Mouse (Mus musculus): Measurements from ENCODE around the gene Dclk1. TPM values are rescaled to one million over a fixed set of nuclear protein-coding genes. Genes with fewer than 3 reads are reported as not detected.

Gene Dclk1
- polyA plus RNA-seq, 1 experiment, result 3.4 TPM

DNA sequence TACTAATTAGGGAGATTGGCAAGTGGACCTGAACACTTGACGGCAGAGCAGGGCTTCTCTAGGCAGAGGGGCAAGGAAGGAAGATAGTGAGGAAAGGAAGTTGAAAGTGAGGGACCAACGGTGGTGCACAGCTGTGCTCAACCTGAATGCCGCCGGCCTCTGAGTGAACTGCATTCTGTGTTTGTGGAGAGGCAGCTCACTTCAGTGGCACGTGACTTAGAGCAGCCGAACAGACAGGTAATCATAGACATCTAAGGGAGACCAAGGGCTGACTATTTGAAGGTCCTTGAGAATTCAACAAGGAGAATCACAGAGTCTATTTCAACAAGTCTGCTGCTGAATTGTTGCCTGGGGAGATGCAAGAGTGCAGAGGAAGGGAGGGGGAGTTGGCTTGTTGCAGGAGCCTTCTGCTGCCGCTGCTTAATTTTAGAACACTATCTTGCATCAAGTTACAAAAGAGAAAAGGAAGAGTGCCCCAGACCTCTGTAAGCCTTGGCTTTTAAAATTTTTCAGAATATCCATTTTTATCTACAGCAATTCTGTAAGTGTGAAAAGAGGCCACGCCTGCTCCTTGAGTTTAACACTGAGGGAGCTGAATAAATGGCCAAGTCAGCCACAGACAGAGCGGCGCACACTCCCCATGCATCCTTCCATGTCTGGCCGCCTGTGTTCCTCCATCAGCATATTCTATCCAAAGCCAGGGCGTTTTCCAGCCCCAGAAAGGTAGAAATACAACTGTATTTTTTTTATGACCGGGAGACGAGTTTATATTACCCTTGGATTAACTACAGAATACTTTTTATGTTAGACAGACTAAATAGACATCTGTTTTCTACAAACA lies 289.3 kb downstream of the Dclk1 start:
- TF ChIP-seq POLR2A (IDR thresholded peaks at IDR 0.05; ENCODE audit: control insufficient read depth, low read depth, low read length) (no peak), CTCF (IDR thresholded peaks at IDR 0.05; ENCODE audit: control insufficient read depth, insufficient read depth, insufficient replicate concordance, low read depth, low read length) (no peak)
- Histone ChIP-seq H3K4me1 (ENCODE audit: control insufficient read depth, insufficient read depth, low read length) (no peaks in the 10 kb centered on the region), H3K36me3 (ENCODE audit: control insufficient read depth, insufficient read depth, low read length) (no peaks in the 10 kb centered on the region), H3K4me3 (ENCODE audit: control insufficient read depth, low read depth, low read length) (no peak overlapping the region), H3K27ac (ENCODE audit: control insufficient read depth, insufficient read depth, low read depth, low read length) (no peak overlapping the region), H3K27me3 (ENCODE audit: control insufficient read depth, insufficient read depth, low read length) (no peaks in the 10 kb centered on the region)

DNA sequence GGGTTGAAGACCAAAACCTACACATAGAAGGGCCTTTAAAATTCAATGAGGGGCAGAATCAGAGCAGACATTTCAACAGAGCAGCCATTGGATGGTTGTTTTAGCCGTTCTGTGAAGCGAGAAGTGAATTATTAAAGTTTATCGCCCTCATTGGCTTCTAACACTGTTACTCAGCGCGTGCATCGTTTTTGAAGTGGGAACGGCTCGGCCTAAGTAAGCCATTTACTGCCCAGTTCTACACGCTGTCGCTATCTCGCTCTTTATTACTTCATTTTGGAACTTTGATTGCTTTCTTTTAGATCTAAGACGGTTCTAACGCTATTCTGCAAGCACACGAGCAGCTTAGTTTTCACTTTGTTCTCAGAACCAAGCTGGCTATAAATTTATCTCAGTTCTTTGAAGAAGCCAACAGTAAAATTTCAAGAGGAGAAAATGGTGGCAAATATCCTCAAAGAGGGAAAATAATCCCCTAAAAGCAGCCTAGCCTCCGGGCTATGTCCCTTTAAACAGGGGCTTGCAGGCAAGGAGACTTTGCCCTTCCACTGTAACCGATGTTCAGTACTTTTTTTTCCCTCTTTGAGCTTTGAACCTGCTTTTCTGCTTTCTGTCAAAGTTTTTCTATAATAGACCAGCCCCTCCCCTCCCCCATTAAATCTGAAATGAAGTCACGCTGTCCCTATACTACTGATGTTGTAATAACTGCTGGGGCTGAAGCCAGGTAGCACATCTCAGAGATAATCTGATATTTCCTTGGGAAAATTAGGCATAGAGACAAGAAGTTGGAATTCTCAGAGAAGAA lies 290.2 kb downstream of the Dclk1 start:
- Histone ChIP-seq H3K36me3 (ENCODE audit: control insufficient read depth, insufficient read depth, low read length) (no peaks in the 10 kb centered on the region), H3K27me3 (ENCODE audit: control insufficient read depth, insufficient read depth, low read length) (no peaks in the 10 kb centered on the region), H3K4me3 (ENCODE audit: control insufficient read depth, low read depth, low read length) (no peak overlapping the region), H3K4me1 (ENCODE audit: control insufficient read depth, insufficient read depth, low read length) (no peaks in the 10 kb centered on the region), H3K27ac (ENCODE audit: control insufficient read depth, insufficient read depth, low read depth, low read length) (no peak overlapping the region)
- no peak for TF ChIP-seq CTCF (IDR thresholded peaks at IDR 0.05; ENCODE audit: control insufficient read depth, insufficient read depth, insufficient replicate concordance, low read depth, low read length)
- TF ChIP-seq POLR2A (IDR thresholded peaks at IDR 0.05; ENCODE audit: control insufficient read depth, low read depth, low read length), result no peak

DNA sequence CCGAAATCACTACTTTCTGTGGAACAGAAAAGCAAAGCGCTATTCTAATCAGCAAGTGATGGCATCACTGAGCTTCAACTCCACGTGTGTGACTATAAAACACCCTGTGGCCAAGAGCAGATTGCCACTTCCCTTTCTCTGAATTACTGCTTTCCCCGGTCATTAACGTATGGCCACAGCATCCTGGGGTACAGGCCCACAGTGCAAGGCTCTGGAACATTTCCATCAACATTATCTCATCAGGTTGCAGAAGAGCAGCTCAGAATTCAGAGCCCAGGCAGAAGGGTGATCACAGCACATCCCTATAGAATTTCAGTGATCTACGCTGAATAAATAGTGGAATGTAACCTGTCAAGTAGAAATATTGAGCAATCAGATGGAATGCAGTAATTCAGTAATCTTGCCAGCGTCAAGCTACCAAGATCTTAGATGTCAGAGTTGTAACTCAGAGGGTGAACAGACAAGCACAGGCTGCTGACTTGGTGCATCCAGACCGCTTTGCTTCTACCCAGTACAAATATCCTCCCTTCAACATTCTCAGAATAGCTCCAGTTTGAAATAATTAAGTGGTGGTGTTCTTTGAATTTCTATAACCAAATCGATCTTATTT lies 293.5 kb downstream of the Dclk1 start:
- TF ChIP-seq POLR2A (IDR thresholded peaks at IDR 0.05; ENCODE audit: control insufficient read depth, low read depth, low read length) (no peak), CTCF (IDR thresholded peaks at IDR 0.05; ENCODE audit: control insufficient read depth, insufficient read depth, insufficient replicate concordance, low read depth, low read length) (no peak)
- Histone ChIP-seq H3K27me3 (ENCODE audit: control insufficient read depth, insufficient read depth, low read length) (no peaks in the 10 kb centered on the region), H3K36me3 (ENCODE audit: control insufficient read depth, insufficient read depth, low read length) (no peaks in the 10 kb centered on the region), H3K4me3 (ENCODE audit: control insufficient read depth, low read depth, low read length) (no peak overlapping the region), H3K4me1 (ENCODE audit: control insufficient read depth, insufficient read depth, low read length) (no peaks in the 10 kb centered on the region), H3K27ac (ENCODE audit: control insufficient read depth, insufficient read depth, low read depth, low read length) (no peak overlapping the region)

DNA sequence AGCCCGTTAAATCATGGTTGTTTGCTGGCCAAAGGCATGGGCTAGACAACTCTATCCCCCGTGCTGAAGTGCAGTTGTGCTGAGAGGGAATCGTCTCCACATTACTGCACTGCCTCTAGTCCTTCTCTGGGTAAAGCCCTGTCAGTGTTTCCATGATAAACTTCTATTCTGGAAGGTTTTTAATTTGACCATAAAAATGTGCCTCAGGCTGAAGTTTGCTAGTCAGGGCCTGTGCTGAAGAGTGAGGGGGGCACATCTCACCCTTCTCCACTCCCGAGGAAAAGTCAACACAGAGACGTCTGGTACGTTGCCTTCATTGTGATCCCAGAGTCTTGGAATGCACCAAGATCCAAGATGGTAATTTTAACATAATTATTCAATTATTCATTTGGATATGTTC lies 294.7 kb downstream of the Dclk1 start:
- TF ChIP-seq POLR2A (IDR thresholded peaks at IDR 0.05; ENCODE audit: control insufficient read depth, low read depth, low read length) (no peak), CTCF (IDR thresholded peaks at IDR 0.05; ENCODE audit: control insufficient read depth, insufficient read depth, insufficient replicate concordance, low read depth, low read length) (no peak)
- no peaks in the 10 kb centered on the region for H3K27me3 ChIP-seq (ENCODE audit: control insufficient read depth, insufficient read depth, low read length)
- H3K36me3 ChIP-seq (ENCODE audit: control insufficient read depth, insufficient read depth, low read length), result no peaks in the 10 kb centered on the region
- H3K27ac ChIP-seq (ENCODE audit: control insufficient read depth, insufficient read depth, low read depth, low read length), result no peak overlapping the region
- H3K4me3 ChIP-seq (ENCODE audit: control insufficient read depth, low read depth, low read length), result no peak overlapping the region
- H3K4me1 ChIP-seq (ENCODE audit: control insufficient read depth, insufficient read depth, low read length), result no peaks in the 10 kb centered on the region

DNA sequence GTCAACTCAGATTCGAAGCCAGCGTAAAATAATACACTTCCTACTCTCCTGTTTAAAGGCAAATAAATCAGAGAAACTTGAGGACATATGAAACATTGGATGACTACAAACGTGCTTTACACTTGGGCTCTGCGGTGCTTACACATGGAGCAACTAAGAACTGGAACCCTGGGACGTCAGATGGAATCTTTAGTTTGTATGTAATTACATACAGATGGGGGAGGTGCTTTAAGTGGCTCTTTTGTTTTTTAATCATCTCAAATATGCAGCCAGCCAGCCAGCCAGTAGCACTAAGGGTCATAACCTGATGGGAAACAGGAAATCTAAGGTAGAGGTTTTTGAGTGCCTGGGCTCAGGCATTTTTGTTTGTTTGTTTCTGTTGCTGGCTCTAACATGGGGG lies 295.6 kb downstream of the Dclk1 start:
- TF ChIP-seq POLR2A (IDR thresholded peaks at IDR 0.05; ENCODE audit: control insufficient read depth, low read depth, low read length) (no peak), CTCF (IDR thresholded peaks at IDR 0.05; ENCODE audit: control insufficient read depth, insufficient read depth, insufficient replicate concordance, low read depth, low read length) (no peak)
- H3K4me1 ChIP-seq (ENCODE audit: control insufficient read depth, insufficient read depth, low read length), result no peaks in the 10 kb centered on the region
- H3K4me3 ChIP-seq (ENCODE audit: control insufficient read depth, low read depth, low read length), result no peak overlapping the region
- H3K27ac ChIP-seq (ENCODE audit: control insufficient read depth, insufficient read depth, low read depth, low read length), result no peak overlapping the region
- no peaks in the 10 kb centered on the region for H3K27me3 ChIP-seq (ENCODE audit: control insufficient read depth, insufficient read depth, low read length)
- H3K36me3 ChIP-seq (ENCODE audit: control insufficient read depth, insufficient read depth, low read length), result no peaks in the 10 kb centered on the region

DNA sequence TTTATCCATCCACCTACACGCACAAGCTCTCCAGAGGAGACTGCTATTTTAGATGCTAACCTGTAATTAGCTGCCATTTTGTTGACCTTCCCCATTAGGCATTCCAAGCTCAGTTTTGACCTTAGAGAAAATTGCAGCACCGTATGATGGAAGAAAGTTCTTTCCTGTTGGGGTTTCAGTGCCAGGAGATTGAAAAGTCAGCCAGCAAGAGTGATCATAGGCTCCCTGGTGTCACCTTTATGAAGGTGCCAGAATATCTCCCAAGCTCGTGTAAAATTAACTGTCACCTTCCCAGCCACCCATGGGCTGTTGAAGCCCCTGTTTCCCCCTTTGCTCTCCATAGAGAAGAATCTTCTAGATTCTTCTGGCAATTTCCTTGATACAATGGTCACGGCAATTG lies 297.2 kb downstream of the Dclk1 start:
- Histone ChIP-seq H3K27ac (ENCODE audit: control insufficient read depth, insufficient read depth, low read depth, low read length) (no peak overlapping the region), H3K27me3 (ENCODE audit: control insufficient read depth, insufficient read depth, low read length) (no peaks in the 10 kb centered on the region), H3K4me1 (ENCODE audit: control insufficient read depth, insufficient read depth, low read length) (no peaks in the 10 kb centered on the region), H3K36me3 (ENCODE audit: control insufficient read depth, insufficient read depth, low read length) (no peaks in the 10 kb centered on the region), H3K4me3 (ENCODE audit: control insufficient read depth, low read depth, low read length) (no peak overlapping the region)
- no peak for TF ChIP-seq POLR2A (IDR thresholded peaks at IDR 0.05; ENCODE audit: control insufficient read depth, low read depth, low read length)
- TF ChIP-seq CTCF (IDR thresholded peaks at IDR 0.05; ENCODE audit: control insufficient read depth, insufficient read depth, insufficient replicate concordance, low read depth, low read length), result no peak

DNA sequence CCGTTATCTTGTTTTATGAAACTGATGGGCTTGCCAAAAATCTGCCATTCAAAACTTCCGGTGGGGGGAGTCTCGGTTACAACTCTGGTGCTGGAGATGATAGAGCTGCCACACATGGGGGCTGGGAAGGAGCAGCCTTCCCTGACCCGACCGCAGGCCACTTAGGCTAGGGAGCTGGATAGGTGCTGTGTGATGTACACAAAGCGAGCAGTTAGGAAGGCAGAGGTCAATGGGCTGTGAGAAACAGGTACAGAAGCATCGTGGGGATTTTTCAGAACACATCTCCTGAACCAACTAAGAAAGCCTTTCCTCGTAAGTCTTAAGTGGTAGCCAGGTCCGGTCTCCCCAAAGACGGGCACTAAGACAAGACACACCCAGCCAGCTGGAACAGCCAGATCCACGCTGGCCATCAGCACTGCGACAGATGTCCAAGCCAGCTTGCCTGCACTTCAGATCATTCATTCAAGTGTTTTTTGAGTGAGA lies 297.7 kb downstream of the Dclk1 start:
- Histone ChIP-seq H3K27ac (ENCODE audit: control insufficient read depth, insufficient read depth, low read depth, low read length) (no peak overlapping the region), H3K36me3 (ENCODE audit: control insufficient read depth, insufficient read depth, low read length) (no peaks in the 10 kb centered on the region), H3K4me1 (ENCODE audit: control insufficient read depth, insufficient read depth, low read length) (no peaks in the 10 kb centered on the region), H3K4me3 (ENCODE audit: control insufficient read depth, low read depth, low read length) (no peak overlapping the region), H3K27me3 (ENCODE audit: control insufficient read depth, insufficient read depth, low read length) (no peaks in the 10 kb centered on the region)
- no peak for TF ChIP-seq CTCF (IDR thresholded peaks at IDR 0.05; ENCODE audit: control insufficient read depth, insufficient read depth, insufficient replicate concordance, low read depth, low read length)
- no peak for TF ChIP-seq POLR2A (IDR thresholded peaks at IDR 0.05; ENCODE audit: control insufficient read depth, low read depth, low read length)
